Mouse (Mus musculus) brain, adult 2 months (tissue): ENCODE results near the gene Gne.

ENCODE experiments used
- DNase-seq: peaks from one replicate; pipeline ENCODE4 v3.0.0; 2011; ENCODE audit warnings: low read depth, low spot score

The Gne gene

GRCm38 (mm10) chr4:44024241-44024640, 59.7 kb downstream of the Gne start:
- DNase-seq = no peak

GRCm38 (mm10) chr4:44023681-44024080, 60.3 kb downstream of the Gne start:
- no peak for DNase-seq

GRCm38 (mm10) chr4:44022766-44023165, 61.2 kb downstream of the Gne start:
- DNase-seq = no peak

- no peak for DNase-seq
Measured at GRCm38 (mm10) chr4:44022323-44022722, 61.7 kb downstream of the Gne start.

GRCm38 (mm10) chr4:44016791-44017190, 67.2 kb downstream of the Gne start:
- DNase-seq = no peak

- no peak for DNase-seq
Measured at GRCm38 (mm10) chr4:44016071-44016470, 67.9 kb downstream of the Gne start.

GRCm38 (mm10) chr4:44013391-44014070, 70.4 kb downstream of the Gne start:
- DNase-seq = no peak

- peak; percentile 99 for DNase-seq
Measured at GRCm38 (mm10) chr4:44012376-44013367, 71.3 kb downstream of the Gne start.

- no peak for DNase-seq
Measured at GRCm38 (mm10) chr4:44011799-44012198, 72.2 kb downstream of the Gne start.

GRCm38 (mm10) chr4:44010893-44011292, 73.1 kb downstream of the Gne start:
- no peak for DNase-seq

- peak; percentile 27 for DNase-seq
Measured at GRCm38 (mm10) chr4:44010176-44010575, 73.8 kb downstream of the Gne start.

GRCm38 (mm10) chr4:44004623-44005409, 79.2 kb downstream of the Gne start:
- no peak for DNase-seq

GRCm38 (mm10) chr4:44004126-44004525, 79.9 kb downstream of the Gne start, which contains the start of gene Clta:
TSS of gene Clta (plus strand) at chr4:44004452.
- DNase-seq = no peak

- DNase-seq = no peak
Measured at GRCm38 (mm10) chr4:44003622-44004021, 80.4 kb downstream of the Gne start.

GRCm38 (mm10) chr4:43994342-43994741, 89.6 kb downstream of the Gne start:
- no peak for DNase-seq

GRCm38 (mm10) chr4:43993072-43993471, 90.9 kb downstream of the Gne start:
- no peak for DNase-seq

- DNase-seq = no peak
Measured at GRCm38 (mm10) chr4:43988976-43989375, 95.0 kb downstream of the Gne start.

GRCm38 (mm10) chr4:43984326-43984725, 99.7 kb downstream of the Gne start:
- DNase-seq = no peak
